Mouse (Mus musculus): Measurements from ENCODE around the gene Stt3b.

DNA sequence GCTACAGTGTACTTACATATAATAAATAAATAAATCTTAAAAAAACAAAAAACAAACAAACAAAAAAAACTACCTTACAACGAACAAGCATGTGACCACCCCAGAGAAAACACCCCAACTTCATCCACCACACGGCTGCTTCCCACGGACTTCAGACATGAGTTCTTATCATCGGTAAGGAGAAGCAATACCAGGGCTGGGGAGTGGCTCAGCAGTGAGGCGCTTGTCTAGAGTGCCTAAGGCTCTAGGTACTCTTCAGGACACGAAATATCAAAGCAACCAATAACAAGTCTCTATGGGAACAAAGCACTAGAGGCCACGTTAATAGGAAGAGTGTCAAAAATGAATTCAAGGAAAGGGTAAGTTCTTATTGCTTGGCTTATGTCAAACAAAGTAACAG is 49.8 kb downstream of the Stt3b start:
- TF ChIP-seq POLR2A (IDR thresholded peaks at IDR 0.05; ENCODE audit: control insufficient read depth, low read depth, low read length) (no peak), CTCF (IDR thresholded peaks at IDR 0.05; ENCODE audit: control insufficient read depth, insufficient read depth, insufficient replicate concordance, low read depth, low read length) (no peak)
